In genomic region chr16:52452862-52453715, GRCm38 (mm10) we compare ENCODE assay signal across 8 mouse cellular contexts. TPM values are rescaled to one million over a fixed set of nuclear protein-coding genes. Genes with fewer than 3 reads are reported as not detected.
DNase-seq lines count a peak whose midpoint lies in the region; ATAC-seq lines count a peak whose summit lies in the region.

No protein-coding gene starts in this region.

- H3K36me3 ChIP-seq in hindbrain, embryonic 12.5 days: no peaks in the 10 kb centered on the region

- peak overlapping the region; percentile 84 for H3K4me2 ChIP-seq in hindbrain, embryonic 12.5 days (replicated peaks)

- peak; percentile 97 for ATAC-seq in hindbrain, embryonic 12.5 days (ENCODE audit: low FRiP score)

- no peaks in the 10 kb centered on the region for H3K9me3 ChIP-seq in hindbrain, embryonic 12.5 days (replicated peaks)

- peaks cover 13% of the 10 kb centered on the region; the same call in 1 of the 2 replicates for H3K27me3 ChIP-seq in hindbrain, embryonic 12.5 days

- H3K4me1 ChIP-seq in hindbrain, embryonic 12.5 days: peaks cover 29% of the 10 kb centered on the region

- DNase-seq in R1 (ENCODE audit: low read depth, low spot score): peak; percentile 96
- DNase-seq in cerebellum, postnatal 25 days: peak; percentile 95 to 96
- peak; percentile 95 to 96 for DNase-seq in frontal cortex, postnatal 14 days (ENCODE audit: low spot score in 2 of 2)
- peak; percentile 96 to 98 for DNase-seq in layer of hippocampus, postnatal 14 days (ENCODE audit: low spot score in 2 of 2)
- DNase-seq in lung, postnatal 10 days: peak; percentile 97
- peak; percentile 92 for DNase-seq in ovary, postnatal 14 days (ENCODE audit: low spot score)
- DNase-seq in thymus, postnatal 10 days (ENCODE audit: low spot score in 2 of 2): peak; percentile 79 to 88

- H3K9ac ChIP-seq in hindbrain, embryonic 12.5 days: peak overlapping the region; percentile 64

- WGBS in hindbrain, embryonic 12.5 days: under 1% methylated on average over 47 of the region's 55 CpGs

- H3K4me3 ChIP-seq in hindbrain, embryonic 12.5 days: peak overlapping the region; percentile 44

- H3K27ac ChIP-seq in hindbrain, embryonic 12.5 days: no peak overlapping the region

RNA-seq across cellular contexts. Expression of gene Alcam, which starts 0.8 kb away (rescaled TPM):
- polyA plus RNA-seq in hindbrain, embryonic 12.5 days (2016; fragmentation: Nextera tagmentation; extraction: Ambion mirVana): 36.4 and 38.6 TPM in 2 replicates
- 100 to 1,000 TPM; 107 to 109 TPM for total RNA-seq in layer of hippocampus, postnatal 14 days (2021)
